Mouse (Mus musculus): Measurements from ENCODE around the gene Tmem86a. TPM values are rescaled to one million over a fixed set of nuclear protein-coding genes. Genes with fewer than 3 reads are reported as not detected.

The Tmem86a gene
- polyA plus RNA-seq, 1 experiment from 2014 or later, result 43.8 TPM

DNA sequence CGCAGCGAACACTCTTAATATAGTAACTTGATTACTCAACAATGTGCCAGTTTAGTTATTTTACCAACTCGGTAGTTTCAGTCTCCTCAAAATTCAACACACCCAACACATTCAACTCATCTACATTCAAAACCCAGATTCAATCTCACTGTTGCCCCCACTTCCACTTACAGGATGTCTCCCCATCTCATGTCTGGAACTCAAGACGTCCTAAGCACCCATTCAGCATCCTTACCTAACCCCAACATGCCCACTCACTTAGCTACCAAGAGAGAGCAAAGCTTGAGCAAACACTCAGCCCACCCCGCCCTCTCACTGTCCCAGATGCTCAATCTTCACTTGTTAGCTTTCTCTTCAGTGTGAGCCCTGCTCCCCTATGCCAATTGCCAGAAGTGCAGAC lies 11.2 kb downstream of the Tmem86a start:
- no peak for ATAC-seq
- H3K4me2 ChIP-seq (replicated peaks; ENCODE audit: low read depth), result no peak overlapping the region
- no peaks in the 10 kb centered on the region for H3K36me3 ChIP-seq (ENCODE audit: control insufficient read depth, insufficient read depth)
- no peak overlapping the region for H3K4me3 ChIP-seq (ENCODE audit: low read depth, low read length)
- H3K27me3 ChIP-seq (replicated peaks; ENCODE audit: control insufficient read depth, insufficient read depth, low read length), result no peaks in the 10 kb centered on the region
- no peak overlapping the region for H3K27ac ChIP-seq (ENCODE audit: low read depth, low read length)
- 76% methylated on average over 5 of the region's 5 CpGs for WGBS
- no peak overlapping the region for H3K9ac ChIP-seq (ENCODE audit: low read depth, low read length)
- peaks cover 7% of the 10 kb centered on the region; the same call in 1 of the 2 replicates for H3K4me1 ChIP-seq (replicated peaks; ENCODE audit: control insufficient read depth, insufficient read depth, low read length)
- H3K9me3 ChIP-seq (ENCODE audit: control insufficient read depth), result no peaks in the 10 kb centered on the region
- TF ChIP-seq CTCF (IDR thresholded peaks at IDR 0.05; ENCODE audit: low read depth), result no peak

GRCm38 (mm10) chr7:47066942-47067341 lies 16.5 kb downstream of the Tmem86a start:
- H3K9ac ChIP-seq (ENCODE audit: low read depth, low read length), result no peak overlapping the region
- no peaks in the 10 kb centered on the region for H3K27me3 ChIP-seq (replicated peaks; ENCODE audit: control insufficient read depth, insufficient read depth, low read length)
- no peak overlapping the region for H3K27ac ChIP-seq (ENCODE audit: low read depth, low read length)
- H3K4me2 ChIP-seq (replicated peaks; ENCODE audit: low read depth), result no peak overlapping the region
- no peaks in the 10 kb centered on the region for H3K36me3 ChIP-seq (ENCODE audit: control insufficient read depth, insufficient read depth)
- no peak for ATAC-seq
- no peaks in the 10 kb centered on the region for H3K9me3 ChIP-seq (ENCODE audit: control insufficient read depth)
- WGBS, result 81% methylated on average over 3 of the region's 3 CpGs
- H3K4me1 ChIP-seq (replicated peaks; ENCODE audit: control insufficient read depth, insufficient read depth, low read length), result 0 out of 2 replicates have a peak, but pooled peaks cover 1% of the 10 kb centered on the region
- TF ChIP-seq CTCF (IDR thresholded peaks at IDR 0.05; ENCODE audit: low read depth), result no peak
- H3K4me3 ChIP-seq (ENCODE audit: low read depth, low read length), result no peak overlapping the region

DNA sequence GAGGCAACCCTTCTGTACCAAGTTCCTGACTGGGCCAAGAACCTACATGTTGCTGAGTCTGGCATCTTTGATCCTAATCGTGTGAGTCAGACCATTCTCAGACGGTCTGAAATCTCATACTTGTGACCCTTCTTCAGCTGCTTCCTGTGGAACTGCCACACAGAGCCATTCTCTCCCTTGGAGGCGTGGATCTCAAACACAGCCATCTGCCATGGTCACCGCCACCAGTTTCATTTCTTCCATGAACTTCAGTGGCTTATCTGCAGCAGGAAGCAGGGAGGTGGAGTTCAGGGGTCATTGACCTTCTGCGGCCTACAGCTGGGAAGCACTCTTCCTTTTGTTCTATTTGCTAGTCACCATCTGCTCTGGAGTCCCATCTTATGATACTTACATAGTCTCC lies 17.5 kb downstream of the Tmem86a start:
- TF ChIP-seq CTCF (IDR thresholded peaks at IDR 0.05; ENCODE audit: low read depth), result no peak
- 41% methylated on average over 5 of the region's 5 CpGs for WGBS
- H3K27ac ChIP-seq (ENCODE audit: low read depth, low read length), result no peak overlapping the region
- 0 out of 2 replicates have a peak, but pooled peaks have one; percentile 39 for ATAC-seq
- H3K36me3 ChIP-seq (ENCODE audit: control insufficient read depth, insufficient read depth), result no peaks in the 10 kb centered on the region
- no peak overlapping the region for H3K4me2 ChIP-seq (replicated peaks; ENCODE audit: low read depth)
- no peaks in the 10 kb centered on the region for H3K27me3 ChIP-seq (replicated peaks; ENCODE audit: control insufficient read depth, insufficient read depth, low read length)
- no peaks in the 10 kb centered on the region for H3K9me3 ChIP-seq (ENCODE audit: control insufficient read depth)
- no peak overlapping the region for H3K9ac ChIP-seq (ENCODE audit: low read depth, low read length)
- no peak overlapping the region for H3K4me3 ChIP-seq (ENCODE audit: low read depth, low read length)
- no peaks in the 10 kb centered on the region for H3K4me1 ChIP-seq (replicated peaks; ENCODE audit: control insufficient read depth, insufficient read depth, low read length)

- Histone ChIP-seq H3K4me2 (replicated peaks; ENCODE audit: low read depth) (no peak overlapping the region), H3K36me3 (ENCODE audit: control insufficient read depth, insufficient read depth) (no peaks in the 10 kb centered on the region), H3K4me3 (ENCODE audit: low read depth, low read length) (no peak overlapping the region), H3K9ac (ENCODE audit: low read depth, low read length) (no peak overlapping the region), H3K4me1 (replicated peaks; ENCODE audit: control insufficient read depth, insufficient read depth, low read length) (peaks cover 11% of the 10 kb centered on the region; the same call in 1 of the 2 replicates), H3K27ac (ENCODE audit: low read depth, low read length) (no peak overlapping the region), H3K27me3 (replicated peaks; ENCODE audit: control insufficient read depth, insufficient read depth, low read length) (no peaks in the 10 kb centered on the region), H3K9me3 (ENCODE audit: control insufficient read depth) (no peaks in the 10 kb centered on the region)
- peak; percentile 57 for TF ChIP-seq CTCF (IDR thresholded peaks at IDR 0.05; ENCODE audit: low read depth)
- ATAC-seq, result no peak
- WGBS, result 78% methylated on average over 5 of the region's 5 CpGs
These were observed 22.1 kb downstream of the Tmem86a start for GRCm38 (mm10) chr7:47072551-47072950.

DNA sequence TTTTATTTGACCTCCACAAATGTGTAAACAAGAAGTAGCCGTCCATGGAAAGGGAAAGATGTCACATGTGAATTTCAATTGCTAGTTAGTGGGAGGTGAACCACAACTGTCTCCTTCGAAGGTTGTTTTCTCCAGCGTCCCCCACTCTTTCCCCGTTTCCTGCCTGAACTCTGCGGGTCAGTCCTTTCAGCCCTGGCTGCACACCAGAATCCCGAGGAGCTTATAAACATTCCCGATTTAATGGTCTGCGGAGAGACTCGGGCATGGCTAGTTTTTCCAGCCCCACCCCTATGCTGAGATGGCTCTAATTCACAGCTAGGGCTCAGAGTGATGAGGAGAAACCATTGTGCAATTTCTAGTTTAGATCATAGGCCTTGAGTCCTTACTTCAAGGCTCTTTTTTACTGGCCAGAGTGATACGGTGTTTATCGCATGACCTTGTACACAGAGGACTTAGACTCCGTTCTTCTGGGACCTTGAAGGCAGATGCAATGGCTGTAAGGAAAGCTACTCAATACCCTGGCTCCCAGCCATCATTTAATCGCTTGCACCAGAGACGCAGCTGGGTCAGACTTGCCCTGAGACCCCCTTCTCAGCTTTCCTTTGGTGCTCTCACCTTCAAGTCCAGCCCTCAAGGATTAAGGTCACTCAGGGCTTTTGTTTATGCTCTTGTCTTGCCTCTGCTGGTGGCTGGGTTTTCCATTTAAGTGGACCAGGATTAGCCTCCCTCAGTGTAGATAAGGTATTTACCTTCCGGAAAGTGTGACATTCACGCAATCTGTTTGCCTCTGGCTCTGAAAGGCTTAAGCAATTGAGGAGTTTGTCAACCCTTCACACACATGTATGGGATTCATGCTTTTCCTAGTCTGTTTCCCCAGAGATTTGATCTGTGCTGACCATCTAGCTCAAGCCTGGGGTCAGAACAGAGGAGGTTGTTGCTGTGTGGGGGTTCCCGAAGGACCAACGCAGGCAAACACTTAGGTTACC lies 23.4 kb downstream of the Tmem86a start:
- Histone ChIP-seq H3K4me3 (ENCODE audit: low read depth, low read length) (no peak overlapping the region), H3K36me3 (ENCODE audit: control insufficient read depth, insufficient read depth) (no peaks in the 10 kb centered on the region), H3K4me1 (replicated peaks; ENCODE audit: control insufficient read depth, insufficient read depth, low read length) (peaks cover 11% of the 10 kb centered on the region; the same call in 1 of the 2 replicates), H3K27ac (ENCODE audit: low read depth, low read length) (no peak overlapping the region), H3K9ac (ENCODE audit: low read depth, low read length) (no peak overlapping the region), H3K4me2 (replicated peaks; ENCODE audit: low read depth) (peak overlapping the region; percentile 17; the same call in 1 of the 2 replicates), H3K9me3 (ENCODE audit: control insufficient read depth) (no peaks in the 10 kb centered on the region), H3K27me3 (replicated peaks; ENCODE audit: control insufficient read depth, insufficient read depth, low read length) (no peaks in the 10 kb centered on the region)
- ATAC-seq, result peak; percentile 20; the same call in 1 of the 2 replicates
- WGBS, result 29% methylated on average over 18 of the region's 18 CpGs
- TF ChIP-seq CTCF (IDR thresholded peaks at IDR 0.05; ENCODE audit: low read depth), result no peak

- WGBS, result 93% methylated on average over 6 of the region's 6 CpGs
- Histone ChIP-seq H3K9me3 (ENCODE audit: control insufficient read depth) (no peaks in the 10 kb centered on the region), H3K9ac (ENCODE audit: low read depth, low read length) (no peak overlapping the region; the same call in 1 of the 2 replicates), H3K4me2 (replicated peaks; ENCODE audit: low read depth) (no peak overlapping the region), H3K27ac (ENCODE audit: low read depth, low read length) (no peak overlapping the region), H3K4me1 (replicated peaks; ENCODE audit: control insufficient read depth, insufficient read depth, low read length) (peaks cover 11% of the 10 kb centered on the region; the same call in 1 of the 2 replicates), H3K27me3 (replicated peaks; ENCODE audit: control insufficient read depth, insufficient read depth, low read length) (no peaks in the 10 kb centered on the region), H3K4me3 (ENCODE audit: low read depth, low read length) (no peak overlapping the region), H3K36me3 (ENCODE audit: control insufficient read depth, insufficient read depth) (no peaks in the 10 kb centered on the region)
- no peak for TF ChIP-seq CTCF (IDR thresholded peaks at IDR 0.05; ENCODE audit: low read depth)
- ATAC-seq, result no peak
These were observed 25.8 kb downstream of the Tmem86a start for GRCm38 (mm10) chr7:47076193-47076592.

Data from intestine, postnatal 0 days (tissue).